In genomic region chr6:35645210-35645609, GRCm38 (mm10) we compare ENCODE assay signal across 32 mouse cellular contexts.
"Had no signal": no experiment of that assay in that cellular context is flagged by ENCODE, and none has a peak within 500 bp of the region (broad histone marks: within the 10 kb centered on the region; RNA-seq: fewer than 3 reads in every experiment).

No protein-coding gene starts in this region.

- H3K36me3 ChIP-seq: limb, embryonic 10.5 days; limb, embryonic 12.5 days; limb, embryonic 13.5 days; limb, embryonic 15.5 days; liver, embryonic 12.5 days; liver, embryonic 13.5 days; liver, embryonic 15.5 days; lung, embryonic 15.5 days; midbrain, embryonic 10.5 days; midbrain, embryonic 12.5 days; midbrain, embryonic 13.5 days; midbrain, embryonic 15.5 days; neural tube, embryonic 12.5 days had no signal

- ATAC-seq: liver, embryonic 12.5 days; liver, postnatal 0 days; lung, postnatal 0 days; midbrain, embryonic 13.5 days; midbrain, embryonic 15.5 days; midbrain, embryonic 16.5 days had no signal

- H3K4me1 ChIP-seq: limb, embryonic 10.5 days; limb, embryonic 12.5 days; limb, embryonic 13.5 days; limb, embryonic 15.5 days; liver, embryonic 12.5 days; liver, embryonic 13.5 days; liver, embryonic 15.5 days; lung, embryonic 15.5 days; megakaryocyte, embryonic 14.5 days; midbrain, embryonic 10.5 days; midbrain, embryonic 12.5 days; midbrain, embryonic 13.5 days; midbrain, embryonic 15.5 days; neural tube, embryonic 12.5 days had no signal

- H3K27ac ChIP-seq: limb, embryonic 10.5 days; limb, embryonic 12.5 days; limb, embryonic 13.5 days; limb, embryonic 15.5 days; liver, embryonic 12.5 days; liver, embryonic 13.5 days; liver, embryonic 14.5 days; liver, embryonic 15.5 days; lung, embryonic 15.5 days; macrophage; midbrain, embryonic 10.5 days; midbrain, embryonic 12.5 days; midbrain, embryonic 13.5 days; midbrain, embryonic 15.5 days; neural tube, embryonic 12.5 days had no signal

- H3K9me3 ChIP-seq: limb, embryonic 10.5 days; limb, embryonic 12.5 days; limb, embryonic 13.5 days; limb, embryonic 15.5 days; liver, embryonic 12.5 days; liver, embryonic 13.5 days; liver, embryonic 15.5 days; lung, embryonic 15.5 days; megakaryocyte, embryonic 14.5 days; midbrain, embryonic 10.5 days; midbrain, embryonic 12.5 days; midbrain, embryonic 13.5 days; midbrain, embryonic 15.5 days; neural tube, embryonic 12.5 days had no signal

- DNase-seq: left cerebral cortex, postnatal 4 days; liver; liver, embryonic 13.5 days; liver, postnatal 0 days; lung, adult 18-20 months; lung, adult 2 months; lung, embryonic 14.5 days; lung, postnatal 10 days; lung, postnatal 14 days; lung, postnatal 36 days; lung, postnatal 4 days; midbrain, embryonic 14.5 days had no signal

- H3K27me3 ChIP-seq: limb, embryonic 12.5 days; limb, embryonic 13.5 days; limb, embryonic 15.5 days; liver, embryonic 12.5 days; liver, embryonic 13.5 days; liver, embryonic 15.5 days; lung, embryonic 15.5 days; megakaryocyte, embryonic 14.5 days; midbrain, embryonic 12.5 days; midbrain, embryonic 13.5 days; midbrain, embryonic 15.5 days; neural tube, embryonic 12.5 days had no signal

- H3K4me3 ChIP-seq: limb, embryonic 10.5 days; limb, embryonic 12.5 days; limb, embryonic 13.5 days; limb, embryonic 15.5 days; liver, embryonic 12.5 days; liver, embryonic 13.5 days; liver, embryonic 15.5 days; lung, embryonic 15.5 days; megakaryocyte, embryonic 14.5 days; midbrain, embryonic 10.5 days; midbrain, embryonic 12.5 days; midbrain, embryonic 13.5 days; midbrain, embryonic 15.5 days; myocyte; neural tube, embryonic 12.5 days had no signal

- H3K4me2 ChIP-seq: limb, embryonic 12.5 days; limb, embryonic 13.5 days; limb, embryonic 15.5 days; liver, embryonic 11.5 days; liver, embryonic 12.5 days; liver, embryonic 13.5 days; liver, embryonic 15.5 days; lung, embryonic 14.5 days; lung, embryonic 15.5 days; midbrain, embryonic 11.5 days; midbrain, embryonic 12.5 days; midbrain, embryonic 13.5 days; midbrain, embryonic 15.5 days; neural tube, embryonic 12.5 days had no signal

- H3K9ac ChIP-seq: limb, embryonic 12.5 days; limb, embryonic 13.5 days; limb, embryonic 15.5 days; liver, embryonic 12.5 days; liver, embryonic 13.5 days; liver, embryonic 14.5 days; liver, embryonic 15.5 days; liver, postnatal 0 days; lung, embryonic 14.5 days; lung, embryonic 15.5 days; midbrain, embryonic 12.5 days; midbrain, embryonic 13.5 days; midbrain, embryonic 15.5 days; neural tube, embryonic 12.5 days had no signal
